ENCODE assay signal across 11 mouse cellular contexts in genomic region chr11:60195108-60195507, GRCm38 (mm10). TPM values are rescaled to one million over a fixed set of nuclear protein-coding genes. Genes with fewer than 3 reads are reported as not detected.
DNase-seq lines count a peak whose midpoint lies in the region; ATAC-seq and TF ChIP-seq lines count a peak whose summit lies in the region.
"Had no signal": no experiment of that assay in that cellular context is flagged by ENCODE, and none has a peak within 500 bp of the region (broad histone marks: within the 10 kb centered on the region; RNA-seq: fewer than 3 reads in every experiment).

No protein-coding gene starts in this region.

- TF ChIP-seq POLR2A in heart, adult 2 months (IDR thresholded peaks at IDR 0.05; ENCODE audit: insufficient read depth, low read depth, low read length), result no peak
- no peak for TF ChIP-seq POLR2A in lung, adult 2 months (IDR thresholded peaks at IDR 0.05; ENCODE audit: borderline replicate concordance, extremely low read depth, low read depth, low read length)

- DNase-seq in heart, adult 2 months, result no peak
- no peak for DNase-seq in heart, postnatal 36 days
- peak; percentile 73 for DNase-seq in lung, postnatal 36 days
- DNase-seq in lung, adult 2 months, result no peak
- DNase-seq in NIH3T3 (ENCODE audit: low read depth), result peak; percentile 73
- no peak for DNase-seq in stomach, postnatal 0 days (ENCODE audit: low spot score)
- DNase-seq in urinary bladder, postnatal 36 days (ENCODE audit: low spot score in 2 of 2), result no peak
- DNase-seq in spleen, adult 12 weeks (ENCODE audit: low spot score), result no peak
- DNase-seq: cerebellum, adult 9-10 months had no signal

- no peak overlapping the region for H3K27ac ChIP-seq in heart, adult 2 months
- H3K27ac ChIP-seq in stomach, postnatal 0 days (replicated peaks), result no peak overlapping the region
- H3K27ac ChIP-seq: intestine, embryonic 15.5 days had no signal

- no peak overlapping the region for H3K4me3 ChIP-seq in heart, adult 2 months
- no peak overlapping the region for H3K4me3 ChIP-seq in lung, adult 2 months (replicated peaks; ENCODE audit: extremely low read depth, low read depth, low read length)
- no peak overlapping the region for H3K4me3 ChIP-seq in stomach, postnatal 0 days (ENCODE audit: low read depth, low read length)
- H3K4me3 ChIP-seq: intestine, embryonic 15.5 days had no signal

- peak; percentile 70 for TF ChIP-seq CTCF in heart, adult 2 months (IDR thresholded peaks at IDR 0.05)
- TF ChIP-seq CTCF in lung, adult 2 months (IDR thresholded peaks at IDR 0.05; ENCODE audit: insufficient read depth, low read length), result no peak
- peak; percentile 71 for TF ChIP-seq CTCF in stomach, postnatal 0 days (IDR thresholded peaks at IDR 0.05; ENCODE audit: low read depth)

- no peak for ATAC-seq in stomach, postnatal 0 days (ENCODE audit: low FRiP score, low TSS enrichment)
- ATAC-seq: intestine, embryonic 15.5 days had no signal

- peaks cover 3% of the 10 kb centered on the region for H3K4me1 ChIP-seq in heart, adult 2 months (ENCODE audit: control insufficient read depth, insufficient read depth, low read length)
- H3K4me1 ChIP-seq in lung, adult 2 months (ENCODE audit: control insufficient read depth, insufficient read depth, low read length), result no peaks in the 10 kb centered on the region
- H3K4me1 ChIP-seq in stomach, postnatal 0 days (replicated peaks; ENCODE audit: control insufficient read depth, insufficient read depth), result no peaks in the 10 kb centered on the region

- H3K27me3 ChIP-seq in heart, adult 2 months (ENCODE audit: control insufficient read depth, insufficient read depth, low read length), result no peaks in the 10 kb centered on the region
- H3K27me3 ChIP-seq in stomach, postnatal 0 days (ENCODE audit: control insufficient read depth, insufficient read depth, low read length), result no peaks in the 10 kb centered on the region
- H3K27me3 ChIP-seq: intestine, embryonic 15.5 days; megakaryocyte, embryonic 14.5 days had no signal

- no peak overlapping the region for H3K4me2 ChIP-seq in stomach, postnatal 0 days (replicated peaks; ENCODE audit: low read depth)
- H3K4me2 ChIP-seq: intestine, embryonic 15.5 days had no signal

- H3K9ac ChIP-seq in heart, adult 2 months (ENCODE audit: low read depth, low read length), result no peak overlapping the region
- no peak overlapping the region for H3K9ac ChIP-seq in stomach, postnatal 0 days (ENCODE audit: low read length)
- H3K9ac ChIP-seq: intestine, embryonic 15.5 days had no signal

- H3K9me3 ChIP-seq in stomach, postnatal 0 days (ENCODE audit: control insufficient read depth, low read length), result 0 out of 2 replicates have a peak, but pooled peaks cover 2% of the 10 kb centered on the region
- H3K9me3 ChIP-seq: intestine, embryonic 15.5 days had no signal

- no peaks in the 10 kb centered on the region for H3K79me2 ChIP-seq in heart, adult 2 months (replicated peaks; ENCODE audit: control insufficient read depth, insufficient read depth, low read length)

- no peak for TF ChIP-seq EP300 in heart, adult 2 months (IDR thresholded peaks at IDR 0.05; ENCODE audit: insufficient read depth, low read depth, low read length)
- no peak for TF ChIP-seq EP300 in stomach, postnatal 0 days (optimal IDR thresholded peaks at IDR 0.05)

- intact Hi-C loops in heart, adult 2 months (cut with DNase I), result loop anchor here (5.0 kb wide), 1 partner anchor 142 kb away; no protein-coding TSS in a partner anchor
- intact Hi-C loops in heart, postnatal 36 days (cut with DNase I), result no loop called here

- H3K36me3 ChIP-seq in heart, adult 2 months (ENCODE audit: control insufficient read depth, insufficient read depth, low read length), result no peaks in the 10 kb centered on the region
- peaks cover 22% of the 10 kb centered on the region for H3K36me3 ChIP-seq in stomach, postnatal 0 days (ENCODE audit: control insufficient read depth, insufficient read depth, low read length)

RNA-seq across cellular contexts. Expression of gene Srebf1, which starts 27.3 kb away (rescaled TPM):
- total RNA-seq in heart, adult 2 months (2021), result 10 to 100 TPM; 25.3 to 35.4 TPM
- polyA plus RNA-seq in heart, adult 2 months (2012; rRNA removed), result 42.6 and 54.0 TPM in 2 replicates
- total RNA-seq in heart, postnatal 36 days (2021), result 10 to 100 TPM; 28.9 to 39.5 TPM
- polyA plus RNA-seq in lung, adult 2 months (2012; rRNA removed), result 206 and 236 TPM in 2 replicates
- polyA plus RNA-seq in stomach, postnatal 0 days (2015; fragmentation: Nextera tagmentation; extraction: Ambion mirVana), result 44.7 and 47.9 TPM in 2 replicates

Comparison
In these comparisons a context has a peak if more than half of its experiments do, and no peak if none do; other contexts are left out.
1. DNase-seq: peak in lung, postnatal 36 days (single experiment) and NIH3T3 (single experiment); none in heart, adult 2 months (0 of 2), heart, postnatal 36 days (0 of 2), lung, adult 2 months (single experiment), stomach, postnatal 0 days (single experiment), urinary bladder, postnatal 36 days (0 of 2) and spleen, adult 12 weeks (single experiment).